Mouse (Mus musculus) liver, embryonic 12.5 days (tissue): ENCODE data around the gene Irf5. TPM values are rescaled to one million over a fixed set of nuclear protein-coding genes. Genes with fewer than 3 reads are reported as not detected.

Experiments used
- ATAC-seq: fragments of 200-750 bp; cut with Nextera tagmentation; 2 replicates; pipeline ENCODE4 v1.8.0; 2017; ENCODE audit warnings: moderate number of reproducible peaks, mild to moderate bottlenecking, moderate library complexity
- H3K27ac ChIP-seq: fragments of 300-500 bp; sonication (generic); 2 replicates; pipeline ENCODE4 v1.5.1; 2016; ENCODE audit warnings: mild to moderate bottlenecking
- H3K27me3 ChIP-seq: fragments of 300-500 bp; sonication (generic); replicated peaks from 2 replicates; pipeline ENCODE4 v1.6.1; 2016; ENCODE audit warnings: mild to moderate bottlenecking, moderate library complexity
- H3K36me3 ChIP-seq: fragments of 300-500 bp; sonication (generic); 2 replicates; pipeline ENCODE4 v1.6.1; 2016; ENCODE audit warnings: mild to moderate bottlenecking, moderate library complexity
- H3K4me1 ChIP-seq: fragments of 300-500 bp; sonication (generic); 2 replicates; pipeline ENCODE4 v1.6.1; 2016
- H3K4me2 ChIP-seq: fragments of 300-500 bp; sonication (generic); 2 replicates; pipeline ENCODE4 v1.6.1; 2016; ENCODE audit warnings: mild to moderate bottlenecking, moderate library complexity
- H3K4me3 ChIP-seq: fragments of 300-500 bp; sonication (generic); 2 replicates; pipeline ENCODE4 v1.5.1; 2016; ENCODE audit warnings: mild to moderate bottlenecking, moderate library complexity
- H3K9ac ChIP-seq: fragments of 300-500 bp; sonication (generic); 2 replicates; pipeline ENCODE4 v1.6.1; 2016; ENCODE audit warnings: mild to moderate bottlenecking, moderate library complexity
- H3K9me3 ChIP-seq: fragments of 300-500 bp; sonication (generic); replicated peaks from 2 replicates; pipeline ENCODE4 v1.6.1; 2016; ENCODE audit warnings: mild to moderate bottlenecking, moderate library complexity
- WGBS: fragments of 180-500 bp; shearing (Covaris S2); methylation state at CpG from one replicate; pipeline ENCODE4 v1.1.7; 2016; ENCODE audit not compliant: insufficient replicate concordance; 5-methylcytosine and 5-hydroxymethylcytosine counted together
- polyA plus RNA-seq: library from polyadenylated mRNA; unstranded; fragments of >200 nt; fragmentation: Nextera tagmentation; extraction: Ambion mirVana; gene quantifications from 2 replicates; pipeline ENCODE4 v1.2.1, GENCODE M21; 2016

The Irf5 gene
- 5.9 and 7.2 TPM in 2 replicates for polyA plus RNA-seq

DNA sequence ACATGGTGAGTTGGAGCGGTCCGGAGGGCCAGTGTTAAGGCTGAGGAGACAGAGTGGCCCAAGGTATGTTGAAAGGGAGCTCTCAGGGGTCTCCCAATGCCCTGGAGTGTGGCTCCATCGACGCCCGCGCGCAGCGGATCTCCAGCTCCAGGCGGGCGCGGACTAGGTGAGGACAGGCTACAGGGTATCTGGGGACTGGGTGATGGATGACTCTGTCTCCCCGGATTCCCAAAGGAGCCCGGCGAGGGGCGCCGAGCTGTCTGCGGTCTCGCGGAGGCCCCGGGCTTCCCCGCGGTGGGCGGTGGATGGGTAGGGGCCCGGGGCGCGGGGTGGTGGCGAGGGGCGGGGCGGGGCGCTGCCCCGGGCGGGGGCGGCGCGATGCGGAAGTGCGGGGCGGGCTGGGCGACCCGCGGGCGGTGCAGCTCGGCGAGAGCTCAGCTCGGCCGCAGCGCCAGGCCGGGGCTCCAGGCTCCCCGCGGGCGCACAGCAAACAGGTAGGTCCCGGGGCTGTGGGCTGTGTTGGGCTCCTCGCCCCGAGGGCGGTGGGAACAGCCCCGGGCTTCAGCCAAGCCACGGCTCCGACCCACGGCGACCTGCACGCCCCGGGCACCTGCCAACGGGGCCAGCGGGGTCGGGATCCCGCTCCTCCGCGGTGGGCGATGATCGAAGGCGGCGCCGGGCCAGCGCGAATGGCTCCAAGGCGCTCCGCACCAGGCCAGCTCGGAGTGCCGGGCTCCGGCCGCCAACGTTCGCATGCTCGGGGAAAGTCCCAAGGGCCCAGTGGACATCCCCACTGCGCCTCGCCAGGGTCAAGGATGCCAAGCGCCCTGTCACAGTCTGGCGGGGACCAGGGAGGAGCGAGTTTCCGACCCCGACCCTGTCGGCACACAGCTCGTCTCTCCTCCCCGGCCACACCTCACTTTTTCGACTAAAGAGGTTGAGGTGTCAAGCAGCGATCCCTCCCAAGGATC lies at the start of gene Irf5:
Gene Irf5, plus strand, starts transcription at position 345 of the 971 bp plus-strand sequence.
- H3K27me3 ChIP-seq = peaks cover 79% of the 10 kb centered on the region
- ATAC-seq = no peak
- no peaks in the 10 kb centered on the region for H3K36me3 ChIP-seq
- H3K4me1 ChIP-seq = peaks cover 27% of the 10 kb centered on the region
- H3K9ac ChIP-seq = peak within 1 kb of the TSS; percentile 25
- under 1% methylated on average over 49 of the region's 96 CpGs for WGBS
- H3K4me3 ChIP-seq = peak within 1 kb of the TSS; percentile 57
- H3K27ac ChIP-seq = no peak within 1 kb of the TSS
- peak within 1 kb of the TSS; percentile 76 for H3K4me2 ChIP-seq
- H3K9me3 ChIP-seq = no peaks in the 10 kb centered on the region

- ATAC-seq = no peak
- Histone ChIP-seq H3K36me3 (no peaks in the 10 kb centered on the region), H3K4me2 (no peak overlapping the region), H3K4me1 (peaks cover 10% of the 10 kb centered on the region), H3K27ac (no peak overlapping the region), H3K9me3 (no peaks in the 10 kb centered on the region), H3K9ac (no peak overlapping the region), H3K27me3 (peaks cover 65% of the 10 kb centered on the region), H3K4me3 (no peak overlapping the region)
- WGBS = 78% methylated on average over 13 of the region's 13 CpGs
Measured at GRCm38 (mm10) chr6:29482691-29483090, 43.7 kb upstream of the Irf5 start.

DNA sequence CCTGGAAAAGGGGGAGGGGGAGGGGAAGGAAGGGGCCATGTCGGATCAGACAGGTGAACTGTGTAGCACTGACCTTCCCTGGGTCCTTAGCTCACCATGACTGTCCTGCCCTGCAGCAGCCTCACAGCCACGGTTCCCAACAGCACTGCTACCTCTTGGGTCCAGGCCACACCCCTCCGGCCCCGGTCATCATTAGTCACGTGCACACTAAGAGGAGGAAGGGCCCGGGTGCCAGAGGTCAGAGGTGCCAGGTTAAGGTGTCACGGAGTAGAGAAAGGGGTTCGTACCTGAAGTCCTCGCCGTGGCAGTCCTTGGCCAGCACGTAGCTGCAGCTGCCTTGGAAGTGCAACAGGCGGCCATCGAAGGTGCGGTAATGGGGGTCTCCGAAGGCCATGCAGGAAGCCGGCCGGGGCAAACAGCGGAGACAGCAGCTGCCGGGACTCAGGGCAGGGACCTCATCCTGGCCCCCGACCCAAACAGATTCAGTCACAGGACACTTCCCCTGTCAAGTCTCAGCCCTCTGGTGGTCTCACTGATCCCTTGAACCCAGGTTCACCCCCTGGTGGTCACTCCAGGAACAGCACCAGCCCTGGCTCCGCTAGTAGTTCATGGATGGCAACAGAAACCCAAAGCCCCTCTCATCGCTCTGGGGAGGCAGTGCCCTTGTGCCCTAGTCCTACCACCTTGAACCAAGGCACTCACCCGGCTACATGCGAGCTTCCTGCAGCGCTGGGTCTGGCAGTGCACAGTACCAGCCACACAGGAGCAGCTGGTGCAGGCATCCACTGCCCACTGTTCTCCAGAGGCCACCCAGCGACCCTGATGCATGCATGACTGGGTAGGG lies 41.5 kb upstream of the Irf5 start:
- Histone ChIP-seq H3K4me1 (peaks cover 10% of the 10 kb centered on the region), H3K27me3 (peaks cover 71% of the 10 kb centered on the region), H3K9me3 (no peaks in the 10 kb centered on the region), H3K4me2 (peak overlapping the region; percentile 78), H3K36me3 (no peaks in the 10 kb centered on the region), H3K4me3 (peak overlapping the region; percentile 50), H3K27ac (no peak overlapping the region), H3K9ac (peak overlapping the region; percentile 41; the same call in 1 of the 2 replicates)
- WGBS = 7% methylated on average over 26 of the region's 26 CpGs
- ATAC-seq = peak; percentile 60

- Histone ChIP-seq H3K9me3 (no peaks in the 10 kb centered on the region), H3K4me2 (no peak overlapping the region), H3K4me3 (no peak overlapping the region), H3K27me3 (peaks cover 81% of the 10 kb centered on the region), H3K4me1 (peaks cover 10% of the 10 kb centered on the region), H3K9ac (no peak overlapping the region), H3K27ac (no peak overlapping the region), H3K36me3 (no peaks in the 10 kb centered on the region)
- no peak for ATAC-seq
- 37% methylated on average over 2 of the region's 2 CpGs for WGBS
Measured at GRCm38 (mm10) chr6:29485951-29486350, 40.5 kb upstream of the Irf5 start.

DNA sequence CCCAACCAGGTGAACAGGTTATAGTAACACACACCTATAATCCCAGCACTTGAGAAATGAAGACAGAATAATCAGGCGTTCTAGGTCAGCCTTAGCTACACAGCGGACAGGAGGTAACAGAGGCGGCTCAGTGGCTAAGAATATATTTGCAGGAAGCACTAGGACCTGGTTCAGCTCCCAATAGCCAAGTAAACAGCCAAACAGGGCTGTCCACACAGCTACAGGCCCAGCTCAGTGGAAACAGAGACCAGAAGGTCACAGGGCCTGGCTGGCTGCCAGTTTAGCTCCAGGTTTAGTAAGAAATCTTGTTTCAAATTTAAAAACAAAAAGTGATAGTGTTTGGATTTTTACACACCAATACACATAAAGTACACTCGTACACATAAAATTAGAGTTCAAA lies 32.3 kb upstream of the Irf5 start:
- no peak for ATAC-seq
- WGBS = 62% methylated on average over 4 of the region's 4 CpGs
- no peak overlapping the region for H3K9ac ChIP-seq

DNA sequence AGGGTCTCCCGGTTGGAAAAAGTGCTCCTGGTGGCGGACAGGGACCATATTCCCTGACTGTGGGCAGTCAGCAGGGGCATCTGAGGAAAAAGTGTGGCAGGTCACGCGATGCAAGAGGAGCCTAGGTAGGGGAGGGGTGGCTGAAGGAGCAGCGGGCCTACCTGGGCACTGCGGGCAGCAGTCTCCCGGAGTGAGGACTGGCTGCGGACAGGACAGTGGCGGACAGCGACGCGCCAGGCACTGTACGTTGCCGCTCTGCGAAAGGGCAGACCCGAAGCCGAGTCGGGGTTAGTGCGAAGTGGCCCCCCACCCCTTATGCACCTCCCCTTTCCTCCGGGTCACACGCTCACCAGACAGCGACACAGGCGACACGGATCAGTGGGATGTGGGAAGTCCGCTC lies 30.2 kb upstream of the Irf5 start:
- no peaks in the 10 kb centered on the region for H3K36me3 ChIP-seq
- no peaks in the 10 kb centered on the region for H3K9me3 ChIP-seq
- peaks cover 22% of the 10 kb centered on the region for H3K4me1 ChIP-seq
- no peak overlapping the region for H3K27ac ChIP-seq
- 14% methylated on average over 25 of the region's 25 CpGs for WGBS
- H3K4me3 ChIP-seq = no peak overlapping the region
- peaks cover 75% of the 10 kb centered on the region for H3K27me3 ChIP-seq
- H3K4me2 ChIP-seq = no peak overlapping the region
- 0 out of 2 replicates have a peak, but pooled peaks have one; percentile 6 for ATAC-seq
- no peak overlapping the region for H3K9ac ChIP-seq

More for the DNA sequence above, 32.3 kb upstream of the Irf5 start:
- Histone ChIP-seq H3K4me2 (no peak overlapping the region), H3K36me3 (no peaks in the 10 kb centered on the region), H3K4me3 (no peak overlapping the region), H3K9me3 (no peaks in the 10 kb centered on the region), H3K27me3 (peaks cover 95% of the 10 kb centered on the region), H3K4me1 (peaks cover 7% of the 10 kb centered on the region), H3K27ac (no peak overlapping the region)

- Histone ChIP-seq H3K27ac (no peak overlapping the region), H3K9me3 (no peaks in the 10 kb centered on the region), H3K4me1 (peaks cover 26% of the 10 kb centered on the region), H3K9ac (no peak overlapping the region), H3K36me3 (no peaks in the 10 kb centered on the region), H3K4me2 (no peak overlapping the region), H3K4me3 (no peak overlapping the region), H3K27me3 (peaks cover 60% of the 10 kb centered on the region)
- 16% methylated on average over 2 of the region's 2 CpGs for WGBS
- no peak for ATAC-seq
Measured at GRCm38 (mm10) chr6:29497791-29498190, 28.6 kb upstream of the Irf5 start.

GRCm38 (mm10) chr6:29500177-29500576 lies 26.2 kb upstream of the Irf5 start:
- H3K27me3 ChIP-seq = peaks cover 51% of the 10 kb centered on the region
- no peak overlapping the region for H3K9ac ChIP-seq
- H3K4me1 ChIP-seq = peaks cover 26% of the 10 kb centered on the region
- peak; percentile 52; the same call in 1 of the 2 replicates for ATAC-seq
- no peaks in the 10 kb centered on the region for H3K36me3 ChIP-seq
- 31% methylated on average over 7 of the region's 7 CpGs for WGBS
- no peaks in the 10 kb centered on the region for H3K9me3 ChIP-seq
- peak overlapping the region; percentile 28; the same call in 1 of the 2 replicates for H3K4me2 ChIP-seq
- no peak overlapping the region for H3K4me3 ChIP-seq
- H3K27ac ChIP-seq = no peak overlapping the region

DNA sequence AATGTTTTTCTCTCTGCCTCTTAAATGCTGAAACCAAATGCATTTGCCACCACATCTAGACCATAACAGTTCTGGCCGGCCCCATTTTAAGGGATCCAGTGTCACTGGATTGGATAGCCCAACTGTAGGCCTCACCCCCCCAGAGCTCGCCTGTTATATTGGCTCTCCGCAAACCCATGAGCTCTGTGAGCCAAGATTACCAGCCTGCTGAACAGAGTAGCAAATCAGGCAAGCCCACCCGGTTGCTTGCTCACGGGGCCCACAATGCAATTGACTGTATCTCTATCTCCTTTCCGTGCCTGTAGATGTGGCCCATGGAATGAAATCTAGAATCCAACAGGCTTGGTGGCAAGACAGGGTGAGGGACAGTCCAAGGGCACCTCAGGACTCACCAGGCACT lies 25.6 kb upstream of the Irf5 start:
- H3K9me3 ChIP-seq = no peaks in the 10 kb centered on the region
- peak; percentile 45 for ATAC-seq
- H3K27me3 ChIP-seq = peaks cover 51% of the 10 kb centered on the region
- H3K4me2 ChIP-seq = no peak overlapping the region
- H3K4me3 ChIP-seq = no peak overlapping the region
- peak overlapping the region; percentile 49; the same call in 1 of the 2 replicates for H3K27ac ChIP-seq
- no peaks in the 10 kb centered on the region for H3K36me3 ChIP-seq
- WGBS = 34% methylated on average over 6 of the region's 6 CpGs
- peaks cover 26% of the 10 kb centered on the region for H3K4me1 ChIP-seq
- H3K9ac ChIP-seq = peak overlapping the region; percentile 36; the same call in 1 of the 2 replicates

DNA sequence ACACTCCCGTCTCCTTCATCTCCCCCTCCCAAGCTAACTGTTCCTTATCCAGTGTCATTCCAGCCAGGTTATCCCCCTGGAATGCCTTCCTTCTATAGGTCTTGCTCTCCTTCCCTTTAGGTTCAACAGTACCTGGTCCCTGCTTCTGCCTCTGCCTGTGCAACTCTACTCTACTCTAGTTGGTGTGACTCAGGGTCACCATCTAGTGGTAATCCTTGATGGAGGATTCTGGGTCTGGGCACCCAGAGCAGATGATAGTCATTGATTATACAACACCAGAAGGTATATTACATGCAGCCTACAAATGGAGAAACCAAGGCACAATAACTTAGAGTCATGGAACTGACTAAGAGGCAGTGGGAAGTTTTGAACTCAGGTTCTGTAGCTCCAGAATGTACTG lies 24.8 kb upstream of the Irf5 start:
- no peak for ATAC-seq
- H3K4me3 ChIP-seq = no peak overlapping the region
- H3K27me3 ChIP-seq = peaks cover 51% of the 10 kb centered on the region
- no peak overlapping the region for H3K4me2 ChIP-seq
- H3K36me3 ChIP-seq = no peaks in the 10 kb centered on the region
- no peak overlapping the region for H3K27ac ChIP-seq
- peaks cover 33% of the 10 kb centered on the region for H3K4me1 ChIP-seq
- WGBS = 74% methylated on average over 1 of the region's 1 CpGs
- no peak overlapping the region for H3K9ac ChIP-seq
- no peaks in the 10 kb centered on the region for H3K9me3 ChIP-seq

GRCm38 (mm10) chr6:29505493-29505892 lies 20.9 kb upstream of the Irf5 start:
- no peak overlapping the region for H3K4me2 ChIP-seq
- H3K27me3 ChIP-seq = peaks cover 63% of the 10 kb centered on the region
- 67% methylated on average over 5 of the region's 5 CpGs for WGBS

More at GRCm38 (mm10) chr6:29505493-29505892, 20.9 kb upstream of the Irf5 start:
- Histone ChIP-seq H3K36me3 (no peaks in the 10 kb centered on the region), H3K4me3 (no peak overlapping the region), H3K27ac (no peak overlapping the region), H3K9ac (no peak overlapping the region), H3K4me1 (peaks cover 32% of the 10 kb centered on the region), H3K9me3 (no peaks in the 10 kb centered on the region)
- ATAC-seq = no peak
